Mouse (Mus musculus) G1E (cell line): ENCODE measurements around the gene Ift74.

ENCODE experiments used
- CTCF ChIP-seq: IDR thresholded peaks from 2 replicates; pipeline ENCODE4 v1.5.1; 2012; ENCODE audit warnings: low read depth, low read length, inconsistent platforms, mixed read lengths
- GATA1 ChIP-seq: IDR thresholded peaks from 2 replicates; pipeline ENCODE4 v1.6.1; 2012; ENCODE audit warnings: borderline replicate concordance, low read length, inconsistent platforms, mixed read lengths
- POLR2AphosphoS5 ChIP-seq: IDR thresholded peaks from 2 replicates; pipeline ENCODE4 v1.6.1; 2012; ENCODE audit warnings: low read depth, low read length, inconsistent platforms; ENCODE audit not compliant: insufficient replicate concordance
- TAL1 ChIP-seq: conservative IDR thresholded peaks from 2 replicates; pipeline ENCODE4 v1.6.1; 2012; ENCODE audit warnings: low read depth, low read length, inconsistent platforms, mixed read lengths

DNA sequence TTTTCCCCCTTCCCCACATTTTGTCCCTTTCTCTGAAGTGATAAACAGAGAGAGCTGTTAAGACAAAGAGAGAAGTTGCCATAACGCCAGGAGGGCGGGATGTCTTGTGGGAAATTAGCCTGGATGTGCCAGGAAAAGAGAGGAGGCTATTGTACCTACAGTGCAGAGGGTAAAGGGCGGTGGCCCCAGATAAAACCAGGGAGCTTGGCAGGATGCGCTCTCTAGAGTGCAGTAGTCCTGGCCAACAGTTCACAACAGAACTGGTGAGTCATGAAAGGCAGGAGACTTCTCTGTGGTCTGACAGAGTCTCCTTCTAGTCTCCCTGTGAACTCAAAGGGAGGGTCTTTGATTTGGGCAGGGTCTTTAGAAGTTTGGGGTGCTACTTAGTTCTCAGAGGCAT lies 111.5 kb downstream of the Ift74 start:
- TF ChIP-seq CTCF, result no peak
- no peak for TF ChIP-seq TAL1
- no peak for TF ChIP-seq GATA1
- no peak for TF ChIP-seq POLR2AphosphoS5
